Mouse (Mus musculus) left cerebral cortex, adult 18-20 months (tissue): Measurements from ENCODE around the gene Umad1. TPM values are rescaled to one million over a fixed set of nuclear protein-coding genes. Genes with fewer than 3 reads are reported as not detected.

ENCODE experiments used
- DNase-seq, 2 experiments: peaks; one replicate each; pipeline ENCODE4 v3.0.0; 2021 to 2022; ENCODE audit warnings: low spot score in 2 of 2, mixed read lengths in 1 of 2
- total RNA-seq, 2 experiments: library from RNA; stranded (reverse); gene quantifications; 2 replicates each; pipeline ENCODE4 v1.2.3; 2021

The Umad1 gene
- total RNA-seq, 2 experiments from 2014 or later: 44.8 to 45.6 TPM

- DNase-seq: no peak
Measured at GRCm38 (mm10) chr6:8498961-8499360, 239.9 kb downstream of the Umad1 start.

- DNase-seq: no peak
Measured at GRCm38 (mm10) chr6:8503953-8504352, 244.9 kb downstream of the Umad1 start.

- no peak for DNase-seq
Measured at GRCm38 (mm10) chr6:8504521-8505228, 245.6 kb downstream of the Umad1 start.

GRCm38 (mm10) chr6:8506631-8507030, 247.5 kb downstream of the Umad1 start:
- no peak for DNase-seq

Other genes with a start within 250 kb of the Umad1 start
- under 1 TPM; 0.45 to 0.49 TPM for gene Col28a1, start 66.7 kb upstream of the Umad1 start, total RNA-seq
- 10 to 100 TPM; 23.1 to 25.2 TPM for gene Mios, start 50.1 kb upstream of the Umad1 start, total RNA-seq
- 10 to 100 TPM; 16.1 to 16.2 TPM for gene Rpa3, start 115 bp upstream of the Umad1 start, total RNA-seq
- 1 to 10 TPM; 4.8 to 8.7 TPM for gene Gm45062, start 162 bp downstream of the Umad1 start, total RNA-seq